Mouse (Mus musculus): Measurements from ENCODE around the gene Gm13288. TPM values are rescaled to one million over a fixed set of nuclear protein-coding genes. Genes with fewer than 3 reads are reported as not detected.

The Gm13288 gene
- polyA plus RNA-seq, 1 experiment from 2014 or later, result 0.21 TPM

DNA sequence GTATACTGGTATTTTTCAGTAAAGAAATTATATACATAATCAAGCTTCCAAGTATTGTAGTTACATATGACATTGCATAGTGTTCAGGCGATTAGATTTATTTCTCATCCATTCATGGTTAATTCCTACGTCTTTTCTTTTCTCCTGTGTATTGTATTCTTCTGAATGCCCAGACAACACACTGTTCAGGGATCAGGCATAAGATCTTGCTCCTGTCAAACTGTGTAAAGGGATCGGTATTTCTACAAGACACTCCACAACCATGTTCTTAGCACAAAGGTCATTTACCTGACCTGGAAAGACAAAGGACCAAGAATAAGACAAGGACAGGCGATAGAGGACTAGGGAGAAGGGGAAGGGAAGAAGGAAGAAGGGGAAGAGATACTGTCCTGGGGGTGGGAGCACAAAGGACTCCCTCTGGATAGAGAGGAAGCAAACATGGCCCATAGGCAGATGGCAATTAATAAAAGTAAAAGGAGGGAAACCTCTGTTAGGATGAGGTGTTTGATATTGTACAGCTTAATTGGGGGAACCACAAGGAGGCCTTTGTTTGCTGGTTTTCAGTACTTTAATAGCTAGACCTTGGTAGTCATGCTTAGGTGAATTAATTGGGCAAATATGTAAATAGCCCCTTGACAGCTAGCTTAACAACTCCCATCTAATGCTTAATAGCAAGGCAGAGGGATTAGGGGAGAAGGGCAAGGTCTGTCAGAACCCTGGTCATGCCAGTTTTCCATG, 45.9 kb downstream of the Gm13288 start:
- Histone ChIP-seq H3K27me3 (replicated peaks; ENCODE audit: control insufficient read depth, insufficient read depth, low read length) (no peaks in the 10 kb centered on the region), H3K4me2 (ENCODE audit: low read depth, low read length) (no peak overlapping the region), H3K36me3 (ENCODE audit: control insufficient read depth, insufficient read depth, low read length) (no peaks in the 10 kb centered on the region), H3K9me3 (ENCODE audit: control insufficient read depth, low read length) (no peaks in the 10 kb centered on the region), H3K9ac (ENCODE audit: low read depth, low read length) (no peak overlapping the region), H3K27ac (replicated peaks; ENCODE audit: low read depth, low read length) (no peak overlapping the region), H3K4me1 (ENCODE audit: control insufficient read depth, insufficient read depth, low read length) (no peaks in the 10 kb centered on the region), H3K4me3 (ENCODE audit: low read depth, low read length) (no peak overlapping the region)
- no peak for ATAC-seq (ENCODE audit: low read depth)
- DNase-seq (ENCODE audit: low spot score), result no peak
- 60% methylated on average over 4 of the region's 4 CpGs for WGBS

Other genes starting within 250 kb of the Gm13288 start
- gene Ifna15, start 247.3 kb upstream of the Gm13288 start, polyA plus RNA-seq (2014; fragmentation: Nextera tagmentation; extraction: Ambion mirVana), result not detected in 2 replicates
- gene Ifna14, start 233.7 kb upstream of the Gm13288 start, polyA plus RNA-seq (2014; fragmentation: Nextera tagmentation; extraction: Ambion mirVana), result not detected in 2 replicates
- gene Ifna9, start 213.1 kb upstream of the Gm13288 start, polyA plus RNA-seq (2014; fragmentation: Nextera tagmentation; extraction: Ambion mirVana), result not detected in 2 replicates
- gene Ifna12, start 202.2 kb upstream of the Gm13288 start, polyA plus RNA-seq (2014; fragmentation: Nextera tagmentation; extraction: Ambion mirVana), result not detected in 2 replicates
- not detected in 2 replicates for gene C87499, start 171.1 kb upstream of the Gm13288 start, polyA plus RNA-seq (2014; fragmentation: Nextera tagmentation; extraction: Ambion mirVana)
- not detected in 2 replicates for gene Ifna13, start 161.1 kb upstream of the Gm13288 start, polyA plus RNA-seq (2014; fragmentation: Nextera tagmentation; extraction: Ambion mirVana)
- not detected in 2 replicates for gene Ifna16, start 128.6 kb upstream of the Gm13288 start, polyA plus RNA-seq (2014; fragmentation: Nextera tagmentation; extraction: Ambion mirVana)
- not detected in 2 replicates for gene Ifna2, start 121.6 kb upstream of the Gm13288 start, polyA plus RNA-seq (2014; fragmentation: Nextera tagmentation; extraction: Ambion mirVana)
- gene Ifnab, start 114.2 kb upstream of the Gm13288 start, polyA plus RNA-seq (2014; fragmentation: Nextera tagmentation; extraction: Ambion mirVana), result not detected in 2 replicates
- gene Gm26566, start 83.7 kb upstream of the Gm13288 start, polyA plus RNA-seq (2014; fragmentation: Nextera tagmentation; extraction: Ambion mirVana), result 1.2 and 2.0 TPM in 2 replicates
- gene Klhl9, start 83.1 kb upstream of the Gm13288 start, polyA plus RNA-seq (2014; fragmentation: Nextera tagmentation; extraction: Ambion mirVana), result 126 and 129 TPM in 2 replicates
- not detected in 2 replicates for gene Gm13271, start 50.7 kb upstream of the Gm13288 start, polyA plus RNA-seq (2014; fragmentation: Nextera tagmentation; extraction: Ambion mirVana)
- gene Gm13283, start 45.4 kb upstream of the Gm13288 start, polyA plus RNA-seq (2014; fragmentation: Nextera tagmentation; extraction: Ambion mirVana), result 0.17 and 0.28 TPM in 2 replicates
- 0.48 TPM in 1 of 2 replicates, not detected in the other for gene Gm13290, start 31.7 kb upstream of the Gm13288 start, polyA plus RNA-seq (2014; fragmentation: Nextera tagmentation; extraction: Ambion mirVana)
- gene Gm13289, start 28.6 kb upstream of the Gm13288 start, polyA plus RNA-seq (2014; fragmentation: Nextera tagmentation; extraction: Ambion mirVana), result not detected in 2 replicates
- gene Gm13272, start 25.7 kb upstream of the Gm13288 start, polyA plus RNA-seq (2014; fragmentation: Nextera tagmentation; extraction: Ambion mirVana), result not detected in 2 replicates
- gene Ifnz, start 23.4 kb upstream of the Gm13288 start, polyA plus RNA-seq (2014; fragmentation: Nextera tagmentation; extraction: Ambion mirVana), result 0.16 and 0.31 TPM in 2 replicates
- gene Gm13276, start 19.8 kb upstream of the Gm13288 start, polyA plus RNA-seq (2014; fragmentation: Nextera tagmentation; extraction: Ambion mirVana), result not detected in 2 replicates
- gene Gm13277, start 16.9 kb upstream of the Gm13288 start, polyA plus RNA-seq (2014; fragmentation: Nextera tagmentation; extraction: Ambion mirVana), result not detected in 2 replicates
- not detected in 2 replicates for gene Gm13278, start 14.0 kb upstream of the Gm13288 start, polyA plus RNA-seq (2014; fragmentation: Nextera tagmentation; extraction: Ambion mirVana)
- gene Gm13275, start 11.0 kb upstream of the Gm13288 start, polyA plus RNA-seq (2014; fragmentation: Nextera tagmentation; extraction: Ambion mirVana), result not detected in 2 replicates
- not detected in 2 replicates for gene Gm13279, start 8.1 kb upstream of the Gm13288 start, polyA plus RNA-seq (2014; fragmentation: Nextera tagmentation; extraction: Ambion mirVana)
- 0.67 and 0.74 TPM in 2 replicates for gene Gm13285, start 5.9 kb upstream of the Gm13288 start, polyA plus RNA-seq (2014; fragmentation: Nextera tagmentation; extraction: Ambion mirVana)
- gene Gm13287, start 2.3 kb upstream of the Gm13288 start, polyA plus RNA-seq (2014; fragmentation: Nextera tagmentation; extraction: Ambion mirVana), result 0.54 TPM in 1 of 2 replicates, not detected in the other
- gene Ifna7, start 10.7 kb downstream of the Gm13288 start, polyA plus RNA-seq (2014; fragmentation: Nextera tagmentation; extraction: Ambion mirVana), result not detected in 2 replicates
- not detected in 2 replicates for gene Ifna11, start 14.4 kb downstream of the Gm13288 start, polyA plus RNA-seq (2014; fragmentation: Nextera tagmentation; extraction: Ambion mirVana)
- gene Ifna6, start 21.9 kb downstream of the Gm13288 start, polyA plus RNA-seq (2014; fragmentation: Nextera tagmentation; extraction: Ambion mirVana), result not detected in 2 replicates
- gene Ifna5, start 30.0 kb downstream of the Gm13288 start, polyA plus RNA-seq (2014; fragmentation: Nextera tagmentation; extraction: Ambion mirVana), result not detected in 2 replicates
- not detected in 2 replicates for gene Ifna4, start 36.3 kb downstream of the Gm13288 start, polyA plus RNA-seq (2014; fragmentation: Nextera tagmentation; extraction: Ambion mirVana)
- gene Ifna1, start 44.6 kb downstream of the Gm13288 start, polyA plus RNA-seq (2014; fragmentation: Nextera tagmentation; extraction: Ambion mirVana), result not detected in 2 replicates
- not detected in 2 replicates for gene Ifne, start 74.7 kb downstream of the Gm13288 start, polyA plus RNA-seq (2014; fragmentation: Nextera tagmentation; extraction: Ambion mirVana)